Mouse (Mus musculus): ENCODE measurements around the gene Psd.

The Psd gene

DNA sequence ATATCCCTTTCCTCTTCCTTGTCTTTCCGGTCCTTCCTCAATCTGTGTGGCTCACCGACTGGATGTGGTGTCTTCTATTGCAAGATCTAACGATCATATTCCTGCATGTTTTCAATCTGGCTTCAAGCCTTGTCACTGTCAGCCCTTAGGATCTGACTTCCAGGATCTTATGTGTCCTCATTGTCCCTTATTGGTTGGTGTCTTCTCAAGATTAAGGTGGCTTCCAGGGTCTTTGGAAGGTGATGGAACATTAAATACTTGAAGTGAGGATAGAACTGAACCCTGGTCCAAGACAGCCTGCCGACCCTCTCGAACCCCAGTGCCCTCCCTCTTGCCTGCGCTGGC is 12.0 kb upstream of the Psd start:
- DNase-seq (ENCODE audit: low read depth, low spot score) = no peak

DNA sequence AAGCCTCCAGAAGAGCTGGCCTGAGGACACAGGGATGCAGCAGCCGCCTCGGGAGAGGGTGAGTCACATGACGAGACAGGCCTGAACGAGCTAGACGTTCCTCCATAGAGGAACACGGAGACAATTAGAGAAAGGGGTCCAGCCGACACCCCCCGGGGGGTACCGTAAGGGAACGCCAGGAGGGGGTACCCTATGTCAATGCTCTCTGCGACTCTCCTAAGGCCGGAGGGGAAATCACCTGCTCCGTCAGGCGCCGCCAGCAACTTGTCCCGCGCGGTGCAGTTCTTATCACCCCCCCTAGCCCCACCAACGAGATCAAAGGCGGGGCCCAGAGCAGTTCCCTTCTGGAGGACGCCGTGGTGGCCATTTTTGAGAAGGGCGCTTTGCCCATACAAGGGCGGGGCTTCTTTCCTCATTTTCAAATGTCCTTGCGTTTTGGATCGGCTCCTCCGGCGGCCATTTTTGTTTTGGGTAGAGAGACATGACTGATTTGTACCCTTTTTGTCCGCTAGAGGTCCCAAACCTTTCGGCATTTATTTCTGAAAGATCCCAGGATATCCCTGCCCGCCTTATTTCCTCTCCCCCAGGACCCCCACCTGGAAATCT is 11.5 kb upstream of the Psd start, which contains the start of gene Cuedc2:
Gene Cuedc2, minus strand, starts transcription at position 372 of the 606 bp plus-strand sequence.
- DNase-seq (ENCODE audit: low read depth, low spot score) = peak; percentile 95

DNA sequence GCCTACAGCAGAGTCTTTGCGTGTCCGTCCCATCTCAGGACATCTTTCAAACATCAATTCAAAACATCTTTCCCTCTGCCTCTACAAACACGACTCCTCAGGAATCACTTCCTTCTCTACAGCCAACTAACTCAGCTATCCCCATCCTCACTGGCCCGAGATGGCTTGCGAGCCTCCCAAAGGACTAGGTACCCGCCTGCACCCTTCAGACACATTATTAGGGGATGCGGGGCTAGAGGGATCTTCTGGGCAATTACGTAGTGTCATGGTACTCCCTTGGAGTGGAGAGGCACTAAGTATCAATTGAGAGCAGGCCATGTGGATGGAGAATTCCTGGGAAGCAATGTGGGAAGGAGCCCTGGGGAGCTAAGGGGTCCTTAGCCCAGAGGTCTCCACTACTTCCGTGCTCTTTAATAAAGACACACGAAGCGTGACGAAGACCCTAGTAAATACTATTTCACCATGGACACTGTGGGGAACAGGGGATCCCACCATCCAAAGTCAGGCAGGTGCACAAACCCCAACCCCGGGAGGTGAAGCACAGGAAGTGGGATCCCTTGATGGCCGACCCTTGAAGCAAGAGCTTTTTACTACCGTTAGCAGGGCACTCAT is 10.9 kb upstream of the Psd start:
- DNase-seq (ENCODE audit: low read depth, low spot score) = no peak

DNA sequence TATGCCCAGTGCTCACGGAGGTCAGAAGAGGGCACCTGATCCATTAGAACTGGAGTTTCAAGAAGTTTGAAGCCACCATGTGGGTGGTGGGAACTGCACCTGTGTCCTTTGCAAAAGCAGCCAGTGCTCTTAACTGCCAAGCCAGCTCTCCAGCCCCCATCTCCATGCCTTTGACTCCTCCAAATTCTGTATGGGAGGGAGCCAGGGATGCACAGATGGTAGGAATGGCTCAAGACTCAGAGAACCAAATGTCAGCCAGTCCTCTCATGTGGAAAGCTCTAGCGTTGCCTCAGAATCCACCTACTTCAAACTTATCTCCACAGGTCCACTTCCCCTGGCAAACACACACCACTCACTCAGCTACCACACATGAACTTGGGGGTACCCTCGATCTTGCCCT is 7.0 kb upstream of the Psd start:
- no peak for DNase-seq (ENCODE audit: low read depth, low spot score)

DNA sequence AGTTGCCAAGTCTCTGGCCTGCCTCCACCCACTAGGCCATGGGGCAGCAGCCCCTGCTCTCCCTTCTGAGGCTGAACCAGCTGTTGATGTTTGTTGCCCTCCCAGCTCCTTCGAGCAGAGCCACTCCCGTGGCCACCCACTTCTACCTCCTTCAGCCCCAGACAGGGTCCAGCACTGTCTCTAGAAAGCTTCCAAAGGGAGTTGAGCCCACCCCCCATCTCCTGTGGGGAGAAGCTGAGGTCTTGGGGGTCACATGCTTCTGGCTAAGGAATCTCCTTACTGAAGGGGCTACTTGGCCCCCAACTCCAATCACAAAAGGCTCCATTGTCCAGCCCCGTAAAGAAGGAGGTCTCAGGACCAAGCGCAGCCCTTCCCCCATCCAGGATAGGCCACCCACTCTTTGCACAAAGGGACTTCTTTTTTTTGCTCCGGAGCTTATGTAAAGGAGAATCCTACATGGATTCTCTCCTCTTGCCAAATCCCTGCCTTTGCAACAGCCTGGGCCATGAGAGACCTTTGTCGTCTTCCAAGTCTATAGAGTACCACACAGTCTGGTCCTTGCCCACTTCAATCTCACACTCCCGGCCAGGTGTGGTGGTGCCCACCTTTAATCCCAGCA is 5.9 kb upstream of the Psd start:
- DNase-seq (ENCODE audit: low read depth, low spot score) = no peak

DNA sequence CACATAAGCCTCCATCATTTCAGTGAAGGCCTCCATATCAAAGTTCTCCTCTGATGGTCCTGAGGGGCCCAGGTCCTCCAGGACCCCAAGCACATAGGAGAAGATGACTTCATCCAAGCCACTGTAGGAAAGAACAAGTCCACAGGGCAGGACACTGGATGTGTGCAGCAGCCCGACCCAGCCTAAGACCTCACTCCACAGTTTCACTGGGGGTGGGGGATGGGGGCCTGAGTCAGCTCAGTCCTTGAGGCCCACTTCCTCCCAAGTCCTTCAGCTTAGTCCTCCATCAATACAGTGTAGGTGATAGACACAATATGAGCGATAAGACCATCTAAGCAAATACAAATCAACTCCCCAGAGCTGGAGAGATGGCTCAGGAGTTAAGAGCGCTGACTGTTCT is 5.0 kb upstream of the Psd start:
- DNase-seq (ENCODE audit: low read depth, low spot score) = no peak

DNA sequence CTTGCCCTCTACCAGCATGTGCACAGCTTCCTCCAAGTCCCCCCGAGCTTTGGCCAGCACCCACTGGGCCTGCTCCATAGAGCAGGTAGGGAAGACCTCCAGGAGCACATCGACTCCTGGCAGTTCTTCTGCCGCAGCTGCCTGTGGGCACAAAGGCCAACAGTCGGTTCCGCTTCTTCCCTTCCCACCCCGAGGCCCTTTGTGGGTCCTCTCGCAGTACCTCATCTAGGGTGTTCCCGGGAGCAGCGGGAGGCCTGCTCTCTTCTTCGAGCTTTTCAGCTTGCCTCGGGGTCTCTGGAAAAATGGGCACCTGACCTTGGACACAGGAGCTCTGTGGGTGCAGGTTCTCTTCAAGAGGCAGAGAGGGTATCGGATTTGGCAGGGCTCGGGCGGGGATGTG is 4.4 kb upstream of the Psd start:
- DNase-seq (ENCODE audit: low read depth, low spot score) = no peak

DNA sequence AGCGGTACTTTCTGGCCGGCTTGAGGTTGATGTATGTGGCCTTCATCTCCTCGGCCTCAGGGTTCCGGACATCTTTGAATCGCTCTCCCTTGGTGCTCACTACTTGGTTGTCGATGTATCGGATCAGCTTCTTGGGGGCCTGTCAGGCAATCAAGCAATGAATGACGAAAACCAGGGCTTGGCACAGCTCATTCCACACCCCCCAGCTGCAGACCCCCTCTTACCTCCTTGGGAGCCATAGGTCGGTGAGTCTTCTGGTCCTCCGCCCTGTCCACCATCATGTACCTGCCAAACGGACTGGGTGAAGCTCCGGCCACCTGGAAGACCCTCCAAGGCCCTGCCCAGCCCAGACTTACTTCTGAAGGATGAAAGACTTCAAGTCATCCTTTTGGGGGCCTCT is 3.7 kb upstream of the Psd start:
- no peak for DNase-seq (ENCODE audit: low read depth, low spot score)

DNA sequence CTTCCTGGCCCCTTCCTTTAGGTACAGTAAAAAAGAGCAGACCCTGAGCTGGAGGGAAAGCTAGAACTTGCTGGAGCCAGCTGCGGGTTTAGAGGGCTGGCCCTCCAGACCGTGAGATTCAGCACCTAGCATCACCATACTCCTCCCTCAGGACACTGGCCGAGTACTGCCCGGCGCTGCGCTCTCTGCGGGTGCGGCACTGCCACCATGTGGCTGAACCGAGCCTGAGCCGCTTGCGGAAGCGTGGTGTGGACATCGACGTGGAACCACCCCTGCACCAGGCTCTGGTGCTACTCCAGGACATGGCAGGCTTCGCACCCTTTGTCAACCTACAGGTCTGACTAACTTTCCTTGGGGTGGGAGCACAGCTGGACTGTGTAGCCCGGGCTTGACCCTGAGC is 3.0 kb upstream of the Psd start:
- peak; percentile 71 for DNase-seq (ENCODE audit: low read depth, low spot score)

DNA sequence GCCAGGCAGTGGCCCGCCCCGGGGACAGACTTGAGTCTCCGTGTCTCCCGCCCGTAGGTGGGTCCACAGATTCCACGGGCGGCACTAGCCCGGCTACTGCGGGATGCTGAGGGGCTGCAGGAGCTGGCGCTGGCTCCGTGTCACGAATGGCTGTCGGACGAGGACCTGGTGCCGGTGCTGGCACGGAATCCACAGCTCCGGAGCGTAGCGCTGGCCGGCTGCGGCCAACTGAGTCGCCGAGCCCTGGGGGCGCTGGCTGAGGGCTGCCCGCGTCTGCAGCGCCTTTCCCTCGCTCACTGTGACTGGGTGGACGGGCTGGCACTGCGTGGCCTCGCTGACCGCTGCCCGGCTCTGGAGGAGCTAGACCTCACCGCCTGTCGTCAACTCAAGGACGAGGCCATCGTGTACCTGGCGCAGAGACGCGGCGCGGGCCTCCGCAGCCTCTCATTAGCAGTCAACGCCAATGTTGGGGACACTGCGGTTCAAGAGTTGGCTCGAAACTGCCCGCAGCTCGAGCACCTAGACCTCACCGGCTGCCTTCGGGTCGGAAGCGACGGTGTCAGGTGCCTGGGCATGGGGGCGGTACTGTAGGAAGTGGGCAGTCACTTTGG is 2.2 kb upstream of the Psd start:
- peak; percentile 51 for DNase-seq (ENCODE audit: low read depth, low spot score)

DNA sequence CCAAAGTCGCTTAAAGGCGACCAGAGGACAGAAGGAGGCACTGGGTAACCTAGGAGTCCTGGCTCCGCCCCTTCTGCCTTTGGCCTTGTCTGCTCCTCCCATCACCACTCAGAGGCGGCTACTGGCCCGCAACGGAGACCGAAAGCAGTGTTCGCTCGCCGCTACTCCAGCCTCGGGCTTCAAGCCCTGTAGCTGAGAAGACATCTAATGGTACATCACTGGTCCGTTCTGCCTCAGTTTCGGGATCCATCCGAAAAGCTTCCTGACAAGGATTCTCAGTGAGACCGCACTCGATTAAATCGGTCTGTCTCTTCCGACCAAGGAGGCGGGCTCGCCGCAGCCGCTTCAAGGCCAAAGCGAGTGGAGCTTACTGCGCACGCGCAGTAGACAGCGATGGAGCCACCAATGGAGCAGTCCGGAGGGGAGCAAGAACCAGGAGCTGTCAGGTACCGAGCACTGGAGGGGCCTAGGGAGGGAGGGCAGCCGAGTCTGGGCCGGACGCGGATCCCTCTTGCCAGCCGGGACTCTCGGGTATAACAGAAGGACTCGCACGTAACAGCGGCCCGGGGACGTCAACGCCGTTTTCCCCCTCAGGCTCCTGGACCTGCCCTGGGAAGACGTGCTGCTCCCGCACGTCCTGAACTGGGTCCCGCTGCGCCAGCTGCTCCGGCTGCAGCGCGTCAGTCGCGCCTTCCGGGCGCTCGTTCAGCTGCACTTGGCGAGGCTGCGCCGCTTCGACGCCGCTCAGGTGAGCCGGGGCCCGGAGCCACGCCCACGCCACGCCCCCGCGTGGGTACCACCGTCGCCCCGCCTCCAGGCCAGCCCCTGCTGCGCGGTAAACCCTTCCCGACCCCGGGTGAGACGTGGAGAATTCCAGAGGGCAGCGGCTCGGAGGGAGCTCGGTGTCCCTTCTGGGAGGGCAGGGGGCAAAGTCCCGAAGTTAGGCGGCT is 1.4 kb upstream of the Psd start, which contains the start of gene Fbxl15:
Gene Fbxl15, plus strand, starts transcription at position 104 of the 950 bp plus-strand sequence.
- peak; percentile 94 for DNase-seq (ENCODE audit: low read depth, low spot score)

DNA sequence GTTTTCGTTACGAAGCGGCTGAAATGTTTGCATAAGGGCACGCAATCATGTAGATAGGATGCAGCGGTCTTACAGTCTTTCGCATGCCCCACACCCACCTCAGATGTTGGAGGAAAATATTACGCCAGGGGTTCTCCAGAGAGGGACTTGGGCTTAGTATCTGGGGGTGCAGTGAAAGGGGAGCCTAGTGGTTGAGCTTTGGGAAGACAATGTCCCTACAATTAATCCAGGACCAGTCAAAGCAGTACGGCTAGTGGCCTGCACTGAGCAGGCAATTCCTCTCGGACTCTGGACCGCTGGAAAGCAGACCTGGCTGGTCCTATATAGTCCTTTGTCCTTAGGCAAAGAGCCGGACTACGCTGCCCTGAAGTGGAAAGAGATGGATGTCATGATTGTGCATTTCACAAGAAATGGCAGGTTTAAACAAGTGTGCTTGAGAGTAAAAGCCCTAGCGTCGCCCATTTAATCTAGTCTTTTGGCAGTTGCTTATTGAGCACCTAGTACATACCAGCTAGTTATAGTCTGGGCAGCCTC is 642 bp upstream of the Psd start:
- no peak for DNase-seq (ENCODE audit: low read depth, low spot score)

DNA sequence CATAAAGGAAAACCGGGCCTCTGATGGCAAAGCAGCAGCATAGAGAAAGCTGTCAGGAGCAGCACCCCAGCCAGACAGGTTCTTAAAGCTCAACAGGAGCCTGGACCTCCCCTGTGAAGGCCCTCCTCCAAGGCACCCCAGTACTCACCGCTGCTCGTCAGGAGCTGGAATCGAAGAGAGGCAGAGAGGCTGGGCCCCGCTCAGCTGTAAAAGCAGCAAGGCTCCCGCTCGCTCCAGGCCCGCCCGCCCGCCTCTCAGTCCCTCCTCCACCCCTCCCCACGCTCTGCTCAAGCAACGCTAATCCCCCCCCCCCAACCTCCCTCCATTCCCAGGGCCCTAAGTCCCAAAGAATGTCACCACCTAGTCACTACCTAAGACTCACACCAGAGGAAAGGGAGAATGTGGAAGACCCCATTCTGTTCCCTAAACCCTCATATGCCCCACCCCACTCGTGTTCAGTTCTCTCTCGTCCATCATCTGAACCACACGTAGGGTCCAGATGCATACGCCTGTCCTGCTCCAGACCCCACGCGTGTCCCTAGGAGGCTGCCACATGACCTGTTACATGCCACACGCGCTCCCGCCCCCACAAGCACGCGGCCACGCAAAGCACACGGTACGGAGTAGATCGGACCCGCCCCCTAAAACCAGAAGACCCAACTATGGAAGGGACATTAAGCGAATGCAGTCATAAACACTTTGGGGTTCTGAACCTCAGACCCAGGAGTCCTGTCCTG is 769 bp downstream of the Psd start:
- DNase-seq (ENCODE audit: low read depth, low spot score) = no peak

DNA sequence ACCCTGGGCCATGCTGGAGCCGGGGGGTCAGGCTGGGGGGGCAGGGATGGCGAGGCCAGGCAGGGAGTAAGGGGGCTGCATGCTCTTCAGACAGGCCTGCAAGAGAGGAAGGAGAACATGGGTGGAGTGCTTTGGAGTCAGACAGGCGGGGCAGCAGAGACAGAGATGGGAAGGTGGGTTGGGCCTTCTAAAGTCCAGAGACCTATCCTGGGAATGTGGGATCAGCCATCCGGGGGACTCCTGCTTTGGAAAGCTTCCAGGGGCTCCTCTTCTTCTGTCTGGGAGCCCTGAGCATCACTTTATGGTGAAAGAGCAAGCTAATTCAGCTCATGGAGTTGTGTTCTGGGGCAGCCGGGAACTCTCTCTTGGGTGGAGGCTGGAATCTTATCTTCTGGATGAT is 2.0 kb downstream of the Psd start:
- no peak for DNase-seq (ENCODE audit: low read depth, low spot score)

DNA sequence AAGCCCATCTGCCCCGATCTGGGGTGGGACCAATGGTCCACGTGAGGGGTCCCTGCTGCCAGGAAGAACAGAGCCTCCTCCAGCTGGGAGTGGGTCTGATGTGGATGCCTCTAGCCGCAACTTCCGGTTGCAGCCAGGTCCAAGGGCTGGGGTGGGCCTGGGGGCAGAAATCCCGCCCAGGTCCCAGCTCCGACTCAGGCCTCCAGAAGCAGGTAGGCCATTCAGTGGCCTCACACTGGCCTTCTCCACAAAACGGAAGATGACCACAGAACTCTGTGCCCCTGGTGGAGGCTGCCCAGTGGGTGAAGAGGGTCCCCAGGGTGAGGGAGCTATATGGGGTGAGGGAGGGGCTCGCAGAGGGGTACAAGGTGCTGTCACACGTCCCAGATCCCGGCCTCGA is 2.6 kb downstream of the Psd start:
- DNase-seq (ENCODE audit: low read depth, low spot score) = no peak

DNA sequence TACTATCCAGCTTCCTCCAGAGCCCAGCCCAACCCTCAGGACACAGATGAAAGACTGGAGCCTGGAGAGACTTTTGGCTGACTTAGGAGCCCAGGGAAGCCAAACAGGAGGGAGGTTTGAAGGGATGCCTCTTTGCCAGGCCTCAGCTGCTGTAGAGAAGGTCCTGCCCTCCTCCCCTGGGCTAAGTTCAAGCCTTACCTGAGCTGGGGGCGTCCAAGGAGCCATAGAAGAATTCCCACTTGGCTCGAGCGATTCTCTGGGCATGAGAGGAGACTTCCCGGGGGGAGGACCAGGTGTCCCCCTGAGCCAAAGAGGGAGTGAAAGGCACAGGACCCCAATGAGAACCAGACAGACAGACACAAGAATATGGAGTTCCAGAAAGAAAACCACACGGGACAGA is 3.2 kb downstream of the Psd start:
- no peak for DNase-seq (ENCODE audit: low read depth, low spot score)

DNA sequence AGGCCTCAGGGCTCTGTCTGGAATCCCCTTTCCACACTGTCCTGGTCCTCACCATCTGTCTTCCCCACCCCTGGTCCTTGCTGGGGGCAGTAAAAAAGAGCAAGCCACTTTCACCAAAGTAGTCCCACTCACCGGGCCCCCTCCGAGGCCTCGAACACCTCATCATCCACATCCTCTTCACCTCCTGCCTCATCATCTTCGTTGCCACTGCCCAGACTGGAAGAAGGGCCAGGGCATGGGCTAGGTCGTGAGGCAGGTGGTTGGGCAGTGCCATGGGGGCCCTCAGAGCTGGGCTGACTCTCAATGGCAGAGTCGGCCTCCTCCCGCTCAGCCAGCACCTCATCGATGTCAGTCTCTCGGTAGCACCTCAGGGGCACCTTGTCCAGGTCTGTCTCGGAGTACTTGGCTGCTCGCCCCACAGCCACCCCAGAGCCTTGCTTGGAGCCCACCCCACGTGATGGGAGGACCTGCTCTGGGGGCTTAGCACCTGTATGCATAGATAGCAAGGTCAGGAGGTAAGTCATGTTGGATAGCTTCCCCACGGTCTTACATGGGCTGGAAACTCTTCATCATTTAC is 3.9 kb downstream of the Psd start:
- no peak for DNase-seq (ENCODE audit: low read depth, low spot score)

DNA sequence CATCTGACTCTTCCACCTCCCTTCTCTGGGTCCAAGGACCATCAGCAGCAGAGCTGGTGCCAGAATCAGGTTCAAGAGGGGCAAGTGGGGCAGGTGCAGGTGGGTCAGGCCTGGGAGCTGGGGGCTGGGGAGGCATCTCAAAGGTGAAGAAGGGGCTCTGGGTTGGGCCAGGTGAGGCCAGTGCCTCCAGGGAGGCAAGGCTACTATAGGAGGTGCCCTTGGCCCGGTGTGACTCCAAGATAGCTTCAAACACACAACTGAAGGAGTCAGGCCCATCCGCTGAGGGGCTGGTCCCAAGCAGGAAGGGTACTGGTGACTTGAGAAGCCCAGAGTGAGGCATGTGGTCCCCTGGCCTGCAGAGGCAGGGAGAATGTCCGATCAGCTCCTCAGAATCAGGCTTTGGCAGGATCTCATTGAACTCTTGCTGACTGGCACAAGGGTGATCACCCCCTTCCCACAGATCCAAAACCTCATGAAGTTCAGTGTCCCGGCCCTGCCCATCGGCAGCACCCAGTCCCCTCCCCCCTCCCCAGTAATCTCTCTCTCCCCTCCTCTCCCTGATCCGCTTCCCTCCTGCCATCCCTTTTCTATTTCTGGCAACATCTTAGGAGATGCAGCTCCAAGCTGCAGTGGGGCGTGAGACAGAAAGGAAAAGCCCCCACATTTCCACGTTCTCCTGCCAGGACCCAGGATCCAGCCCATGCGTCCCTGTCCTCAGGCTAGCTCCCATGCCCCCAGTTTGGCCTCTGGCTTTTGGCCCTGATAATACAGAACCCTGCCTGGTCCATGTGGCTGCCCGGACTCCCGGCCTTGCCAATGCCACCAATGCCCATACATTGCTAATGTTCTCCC is 4.6 kb downstream of the Psd start:
- no peak for DNase-seq (ENCODE audit: low read depth, low spot score)

DNA sequence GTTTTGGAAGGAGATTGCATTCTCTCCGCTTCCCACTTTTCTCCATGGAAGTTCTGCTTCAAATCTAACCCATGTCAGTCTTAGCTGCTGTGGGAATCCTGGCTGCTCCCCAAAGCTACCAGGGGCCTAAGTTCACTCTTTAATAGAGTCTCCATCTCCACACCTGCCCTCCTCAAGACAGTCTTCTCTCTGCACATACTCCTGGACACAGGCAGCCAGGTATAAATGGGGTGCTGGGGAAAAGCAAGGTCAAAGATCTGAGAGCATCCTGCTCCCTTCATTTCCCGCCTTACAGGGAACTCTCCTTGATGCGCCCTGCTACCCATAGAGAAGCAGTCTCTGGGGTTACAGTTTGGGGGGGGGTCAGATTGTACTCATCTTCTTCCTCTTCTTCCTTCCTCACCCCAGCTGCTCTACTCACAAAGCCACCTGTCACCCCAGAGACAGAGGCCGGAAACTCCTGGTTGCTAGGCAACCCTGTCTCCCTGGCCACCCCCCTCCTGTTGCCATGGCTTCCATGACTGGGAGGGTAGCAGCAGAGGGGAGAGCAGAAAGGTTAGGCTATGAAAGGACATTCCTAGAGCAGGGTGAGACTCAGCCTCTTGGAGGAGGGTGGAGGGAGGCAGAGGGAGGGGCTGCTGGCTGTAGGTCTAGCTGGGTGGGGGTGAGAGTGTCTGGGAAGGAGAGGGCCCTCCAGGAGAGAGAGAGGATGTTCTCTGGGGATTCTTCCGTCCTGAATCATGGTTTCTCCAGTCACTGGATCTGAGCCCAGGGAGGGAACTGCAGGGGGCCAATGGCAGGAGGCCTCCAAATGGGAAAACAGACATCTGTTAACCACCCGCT is 5.6 kb downstream of the Psd start:
- peak; percentile 66 for DNase-seq (ENCODE audit: low read depth, low spot score)

Data from CD4-positive, CD25-positive, alpha-beta regulatory T cell, adult 2 months (primary cell).